In genomic region chr10:120026437-120026836, GRCm38 (mm10) we compare ENCODE assay signal across 18 mouse cellular contexts.
DNase-seq lines count a peak whose midpoint lies in the region; ATAC-seq lines count a peak whose summit lies in the region.
"Had no signal": no experiment of that assay in that cellular context is flagged by ENCODE, and none has a peak within 500 bp of the region (broad histone marks: within the 10 kb centered on the region; RNA-seq: fewer than 3 reads in every experiment).

No protein-coding gene starts in this region.

- peak overlapping the region; percentile 61 for H3K27ac ChIP-seq in hindbrain, embryonic 15.5 days (replicated peaks)
- no peak overlapping the region for H3K27ac ChIP-seq in hindbrain, embryonic 10.5 days
- no peak overlapping the region for H3K27ac ChIP-seq in forebrain, embryonic 12.5 days
- peak overlapping the region; percentile 63 for H3K27ac ChIP-seq in midbrain, embryonic 16.5 days (ENCODE audit: low read length)
- H3K27ac ChIP-seq in heart, embryonic 10.5 days, result no peak overlapping the region
- H3K27ac ChIP-seq: embryonic facial prominence, embryonic 12.5 days; heart, embryonic 15.5 days; intestine, embryonic 15.5 days; kidney, postnatal 0 days; liver, embryonic 15.5 days; midbrain, embryonic 12.5 days had no signal

- peak; percentile 85 for ATAC-seq in hindbrain, embryonic 15.5 days (ENCODE audit: low FRiP score, low read depth)
- peak; percentile 53; the same call in 1 of the 2 replicates for ATAC-seq in forebrain, embryonic 12.5 days (ENCODE audit: low FRiP score)
- peak; percentile 92 for ATAC-seq in midbrain, embryonic 16.5 days
- ATAC-seq: intestine, embryonic 15.5 days had no signal

- H3K27me3 ChIP-seq in hindbrain, embryonic 15.5 days, result no peaks in the 10 kb centered on the region
- H3K27me3 ChIP-seq in hindbrain, embryonic 10.5 days (ENCODE audit: insufficient read depth, poor library complexity, severe bottlenecking), result no peaks in the 10 kb centered on the region
- H3K27me3 ChIP-seq in forebrain, embryonic 12.5 days, result no peaks in the 10 kb centered on the region
- no peaks in the 10 kb centered on the region for H3K27me3 ChIP-seq in midbrain, embryonic 16.5 days (ENCODE audit: control insufficient read depth, insufficient read depth, low read depth, low read length)
- H3K27me3 ChIP-seq in heart, embryonic 10.5 days (ENCODE audit: insufficient read depth, poor library complexity, severe bottlenecking), result no peaks in the 10 kb centered on the region
- H3K27me3 ChIP-seq: CH12.LX; embryonic facial prominence, embryonic 12.5 days; heart, embryonic 15.5 days; intestine, embryonic 15.5 days; liver, embryonic 15.5 days; midbrain, embryonic 12.5 days had no signal

- H3K4me3 ChIP-seq in hindbrain, embryonic 15.5 days, result no peak overlapping the region
- H3K4me3 ChIP-seq in hindbrain, embryonic 10.5 days, result no peak overlapping the region
- H3K4me3 ChIP-seq in forebrain, embryonic 12.5 days (replicated peaks), result no peak overlapping the region
- no peak overlapping the region for H3K4me3 ChIP-seq in midbrain, embryonic 16.5 days (ENCODE audit: low read depth, low read length)
- H3K4me3 ChIP-seq in heart, embryonic 10.5 days, result no peak overlapping the region
- H3K4me3 ChIP-seq: embryonic facial prominence, embryonic 12.5 days; heart, embryonic 15.5 days; intestine, embryonic 15.5 days; liver, embryonic 15.5 days; midbrain, embryonic 12.5 days had no signal

- H3K36me3 ChIP-seq in hindbrain, embryonic 15.5 days, result no peaks in the 10 kb centered on the region
- H3K36me3 ChIP-seq in hindbrain, embryonic 10.5 days, result no peaks in the 10 kb centered on the region
- no peaks in the 10 kb centered on the region for H3K36me3 ChIP-seq in forebrain, embryonic 12.5 days (replicated peaks)
- H3K36me3 ChIP-seq in midbrain, embryonic 16.5 days (ENCODE audit: control insufficient read depth, insufficient read depth, low read length), result no peaks in the 10 kb centered on the region
- H3K36me3 ChIP-seq in heart, embryonic 10.5 days, result no peaks in the 10 kb centered on the region; the same call in 1 of the 2 replicates
- H3K36me3 ChIP-seq: embryonic facial prominence, embryonic 12.5 days; heart, embryonic 15.5 days; intestine, embryonic 15.5 days; liver, embryonic 15.5 days had no signal

- peak overlapping the region; percentile 15; the same call in 1 of the 2 replicates for H3K4me2 ChIP-seq in hindbrain, embryonic 15.5 days
- H3K4me2 ChIP-seq in forebrain, embryonic 12.5 days, result no peak overlapping the region
- H3K4me2 ChIP-seq in midbrain, embryonic 16.5 days (ENCODE audit: low read length), result peak overlapping the region; percentile 21; the same call in 1 of the 2 replicates
- H3K4me2 ChIP-seq: embryonic facial prominence, embryonic 12.5 days; heart, embryonic 15.5 days; intestine, embryonic 15.5 days; liver, embryonic 15.5 days; midbrain, embryonic 12.5 days had no signal

- DNase-seq in hindbrain, embryonic 10.5 days (ENCODE audit: low spot score), result no peak
- peak; percentile 25 for DNase-seq in brain, adult 2 months (ENCODE audit: low read depth, low spot score)
- no peak for DNase-seq in kidney, postnatal 36 days
- DNase-seq in thymus, postnatal 0 days (ENCODE audit: low spot score), result no peak
- no peak for DNase-seq in heart, embryonic 10.5 days (ENCODE audit: low spot score)
- DNase-seq: cerebellum, postnatal 36 days; right cerebral cortex, postnatal 25 days; thymus, postnatal 4 days had no signal

- peaks cover 6% of the 10 kb centered on the region for H3K4me1 ChIP-seq in hindbrain, embryonic 15.5 days (replicated peaks)
- peaks cover 8% of the 10 kb centered on the region; the same call in 1 of the 2 replicates for H3K4me1 ChIP-seq in hindbrain, embryonic 10.5 days (replicated peaks)
- 0 out of 2 replicates have a peak, but pooled peaks cover 3% of the 10 kb centered on the region for H3K4me1 ChIP-seq in forebrain, embryonic 12.5 days
- peaks cover 12% of the 10 kb centered on the region for H3K4me1 ChIP-seq in midbrain, embryonic 16.5 days (ENCODE audit: control insufficient read depth, insufficient read depth, low read length)
- no peaks in the 10 kb centered on the region for H3K4me1 ChIP-seq in heart, embryonic 10.5 days
- H3K4me1 ChIP-seq: embryonic facial prominence, embryonic 12.5 days; heart, embryonic 15.5 days; intestine, embryonic 15.5 days; liver, embryonic 15.5 days had no signal

- H3K9me3 ChIP-seq in hindbrain, embryonic 15.5 days, result no peaks in the 10 kb centered on the region
- H3K9me3 ChIP-seq in hindbrain, embryonic 10.5 days, result no peaks in the 10 kb centered on the region
- no peaks in the 10 kb centered on the region for H3K9me3 ChIP-seq in forebrain, embryonic 12.5 days
- no peaks in the 10 kb centered on the region for H3K9me3 ChIP-seq in midbrain, embryonic 16.5 days (replicated peaks; ENCODE audit: control insufficient read depth, low read length, poor library complexity, severe bottlenecking)
- no peaks in the 10 kb centered on the region for H3K9me3 ChIP-seq in heart, embryonic 10.5 days
- H3K9me3 ChIP-seq: embryonic facial prominence, embryonic 12.5 days; heart, embryonic 15.5 days; intestine, embryonic 15.5 days; liver, embryonic 15.5 days; midbrain, embryonic 12.5 days had no signal

- 36% methylated on average over 10 of the region's 10 CpGs for WGBS in hindbrain, embryonic 15.5 days
- WGBS in hindbrain, embryonic 10.5 days, result 82% methylated on average over 10 of the region's 10 CpGs
- 51% methylated on average over 10 of the region's 10 CpGs for WGBS in forebrain, embryonic 12.5 days
- 26% methylated on average over 10 of the region's 10 CpGs for WGBS in midbrain, embryonic 16.5 days
- WGBS in heart, embryonic 10.5 days, result 81% methylated on average over 10 of the region's 10 CpGs

- H3K9ac ChIP-seq in hindbrain, embryonic 15.5 days, result no peak overlapping the region
- no peak overlapping the region for H3K9ac ChIP-seq in forebrain, embryonic 12.5 days
- H3K9ac ChIP-seq in midbrain, embryonic 16.5 days (ENCODE audit: low read depth, low read length), result no peak overlapping the region
- H3K9ac ChIP-seq: embryonic facial prominence, embryonic 12.5 days; heart, embryonic 15.5 days; intestine, embryonic 15.5 days; liver, embryonic 15.5 days; midbrain, embryonic 12.5 days had no signal

Comparison
In these comparisons a context has a peak if more than half of its experiments do, and no peak if none do; other contexts are left out.
1. H3K27ac ChIP-seq: peak in hindbrain, embryonic 15.5 days (single experiment) and midbrain, embryonic 16.5 days (single experiment); none in hindbrain, embryonic 10.5 days (single experiment), forebrain, embryonic 12.5 days (single experiment) and heart, embryonic 10.5 days (single experiment).
2. Peak in every context shown above with its lines, with median percentiles within 50 percentile points of each other: ATAC-seq.